Mouse (Mus musculus): ENCODE results near the gene Slc17a7. TPM values are rescaled to one million over a fixed set of nuclear protein-coding genes. Genes with fewer than 3 reads are reported as not detected.
A peak's percentile ranks its signal among the peaks of the same experiment; 100 is the strongest.

Gene Slc17a7
- polyA plus RNA-seq, 1 experiment from 2014 or later: 1.1 TPM

DNA sequence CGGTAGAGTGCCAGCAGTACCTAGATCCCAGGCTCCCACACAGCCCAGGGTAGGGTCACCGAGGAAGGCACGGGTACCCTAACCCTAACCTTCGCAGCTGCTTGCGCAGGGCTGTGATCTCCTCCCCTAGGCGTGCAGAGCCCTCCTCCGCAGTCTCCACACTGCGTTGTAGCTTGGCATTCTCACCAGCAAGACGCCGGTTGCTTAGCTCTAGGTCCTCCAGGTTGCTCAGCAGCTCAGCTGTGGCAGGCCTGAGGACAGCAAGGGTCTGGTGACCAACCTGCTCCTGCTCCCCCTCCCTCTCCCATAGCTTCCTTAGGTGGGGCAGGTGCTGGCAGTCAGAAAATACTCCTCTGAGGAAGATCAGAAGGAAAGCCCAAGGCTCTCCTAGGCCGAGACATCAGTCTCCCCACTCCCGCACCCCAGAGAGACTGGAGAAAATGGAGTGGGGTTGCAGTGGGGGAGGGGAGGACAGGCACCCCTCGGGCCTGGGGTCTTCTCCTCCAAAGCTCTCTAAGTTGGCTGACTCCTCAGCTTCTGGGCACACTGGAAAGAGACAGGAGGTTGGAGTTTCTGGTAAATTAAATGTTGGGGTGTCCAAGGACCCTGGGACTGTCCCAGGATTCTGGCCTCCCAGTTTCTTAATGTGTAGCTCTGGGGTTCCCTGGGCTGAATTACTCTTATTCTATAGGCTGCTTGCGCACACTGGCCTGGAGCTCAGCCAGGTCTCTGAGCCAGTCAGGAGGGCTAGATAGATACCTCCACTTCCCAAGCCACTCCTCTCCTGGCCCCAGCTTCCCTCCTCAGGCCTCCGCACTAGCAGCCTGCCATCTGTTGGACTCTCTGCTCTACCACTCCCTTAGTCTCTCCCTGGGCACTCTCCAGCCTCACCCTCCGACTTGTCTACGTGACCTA, 30.4 kb downstream of the Slc17a7 start:
- H3K4me1 ChIP-seq (ENCODE audit: control insufficient read depth, insufficient read depth, low read length): peaks cover 2% of the 10 kb centered on the region; the same call in 1 of the 2 replicates
- H3K9me3 ChIP-seq (replicated peaks; ENCODE audit: control insufficient read depth, low read length, poor library complexity, severe bottlenecking): no peaks in the 10 kb centered on the region
- H3K36me3 ChIP-seq (ENCODE audit: control insufficient read depth, insufficient read depth, low read length): no peaks in the 10 kb centered on the region
- no peak overlapping the region for H3K4me2 ChIP-seq (ENCODE audit: low read length)
- no peak overlapping the region for H3K9ac ChIP-seq (ENCODE audit: low read depth, low read length)
- no peaks in the 10 kb centered on the region for H3K27me3 ChIP-seq (ENCODE audit: control insufficient read depth, insufficient read depth, low read depth, low read length)
- H3K27ac ChIP-seq (ENCODE audit: low read length): no peak overlapping the region
- no peak overlapping the region for H3K4me3 ChIP-seq (ENCODE audit: low read depth, low read length)
- no peak for ATAC-seq
- 72% methylated on average over 17 of the region's 17 CpGs for WGBS

GRCm38 (mm10) chr7:45195341-45196175, 31.8 kb downstream of the Slc17a7 start:
- Histone ChIP-seq H3K4me3 (ENCODE audit: low read depth, low read length) (no peak overlapping the region), H3K27me3 (ENCODE audit: control insufficient read depth, insufficient read depth, low read depth, low read length) (no peaks in the 10 kb centered on the region), H3K27ac (ENCODE audit: low read length) (no peak overlapping the region), H3K4me1 (ENCODE audit: control insufficient read depth, insufficient read depth, low read length) (peaks cover 2% of the 10 kb centered on the region; the same call in 1 of the 2 replicates), H3K4me2 (ENCODE audit: low read length) (no peak overlapping the region), H3K9ac (ENCODE audit: low read depth, low read length) (0 out of 2 replicates have a peak overlapping the region, but pooled peaks have one; percentile 30), H3K9me3 (replicated peaks; ENCODE audit: control insufficient read depth, low read length, poor library complexity, severe bottlenecking) (no peaks in the 10 kb centered on the region), H3K36me3 (ENCODE audit: control insufficient read depth, insufficient read depth, low read length) (no peaks in the 10 kb centered on the region)
- WGBS: 57% methylated on average over 13 of the region's 13 CpGs
- no peak for ATAC-seq

GRCm38 (mm10) chr7:45196176-45196535, 32.4 kb downstream of the Slc17a7 start:
- WGBS: 80% methylated on average over 4 of the region's 4 CpGs
- Histone ChIP-seq H3K9me3 (replicated peaks; ENCODE audit: control insufficient read depth, low read length, poor library complexity, severe bottlenecking) (no peaks in the 10 kb centered on the region), H3K4me3 (ENCODE audit: low read depth, low read length) (no peak overlapping the region), H3K27ac (ENCODE audit: low read length) (no peak overlapping the region), H3K4me1 (ENCODE audit: control insufficient read depth, insufficient read depth, low read length) (peaks cover 2% of the 10 kb centered on the region; the same call in 1 of the 2 replicates), H3K27me3 (ENCODE audit: control insufficient read depth, insufficient read depth, low read depth, low read length) (no peaks in the 10 kb centered on the region), H3K36me3 (ENCODE audit: control insufficient read depth, insufficient read depth, low read length) (no peaks in the 10 kb centered on the region), H3K9ac (ENCODE audit: low read depth, low read length) (no peak overlapping the region), H3K4me2 (ENCODE audit: low read length) (no peak overlapping the region)
- ATAC-seq: no peak

DNA sequence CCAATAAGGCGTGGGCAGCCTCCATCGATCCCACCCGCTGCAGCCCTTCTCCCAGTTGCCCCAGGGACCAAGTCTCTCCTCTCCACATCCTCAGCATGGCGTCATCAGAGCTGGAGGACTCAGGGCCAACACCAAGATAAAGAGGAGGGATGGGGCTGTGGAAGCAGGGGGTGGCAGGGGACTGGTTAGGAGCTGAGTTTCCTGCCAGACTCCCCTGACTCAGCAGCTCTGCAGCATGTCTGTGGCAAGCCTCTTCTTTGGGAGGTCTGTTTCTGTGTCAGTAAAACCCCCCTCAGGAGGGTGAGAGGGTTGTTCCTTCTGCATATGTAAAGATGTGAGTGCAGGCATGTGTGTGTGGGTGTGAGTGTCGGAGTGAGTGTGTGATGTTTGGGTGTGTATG, 33.2 kb downstream of the Slc17a7 start:
- Histone ChIP-seq H3K9ac (ENCODE audit: low read depth, low read length) (no peak overlapping the region), H3K4me2 (ENCODE audit: low read length) (no peak overlapping the region), H3K36me3 (ENCODE audit: control insufficient read depth, insufficient read depth, low read length) (no peaks in the 10 kb centered on the region), H3K4me1 (ENCODE audit: control insufficient read depth, insufficient read depth, low read length) (peaks cover 2% of the 10 kb centered on the region; the same call in 1 of the 2 replicates), H3K27me3 (ENCODE audit: control insufficient read depth, insufficient read depth, low read depth, low read length) (no peaks in the 10 kb centered on the region), H3K27ac (ENCODE audit: low read length) (no peak overlapping the region), H3K4me3 (ENCODE audit: low read depth, low read length) (no peak overlapping the region), H3K9me3 (replicated peaks; ENCODE audit: control insufficient read depth, low read length, poor library complexity, severe bottlenecking) (no peaks in the 10 kb centered on the region)
- ATAC-seq: no peak
- WGBS: 69% methylated on average over 5 of the region's 5 CpGs

- 10% methylated on average over 5 of the region's 5 CpGs for WGBS
- H3K27ac ChIP-seq (ENCODE audit: low read length): no peak overlapping the region
- no peaks in the 10 kb centered on the region for H3K27me3 ChIP-seq (ENCODE audit: control insufficient read depth, insufficient read depth, low read depth, low read length)
- no peaks in the 10 kb centered on the region for H3K9me3 ChIP-seq (replicated peaks; ENCODE audit: control insufficient read depth, low read length, poor library complexity, severe bottlenecking)
- peak; percentile 57 for ATAC-seq
- no peaks in the 10 kb centered on the region for H3K36me3 ChIP-seq (ENCODE audit: control insufficient read depth, insufficient read depth, low read length)
- H3K4me2 ChIP-seq (ENCODE audit: low read length): no peak overlapping the region
- peak overlapping the region; percentile 37 for H3K9ac ChIP-seq (ENCODE audit: low read depth, low read length)
- H3K4me1 ChIP-seq (ENCODE audit: control insufficient read depth, insufficient read depth, low read length): peaks cover 2% of the 10 kb centered on the region; the same call in 1 of the 2 replicates
- H3K4me3 ChIP-seq (ENCODE audit: low read depth, low read length): no peak overlapping the region
These were observed 34.7 kb downstream of the Slc17a7 start for GRCm38 (mm10) chr7:45198435-45198834.

GRCm38 (mm10) chr7:45198961-45199360, 35.2 kb downstream of the Slc17a7 start:
- WGBS: 83% methylated on average over 11 of the region's 11 CpGs
- Histone ChIP-seq H3K4me1 (ENCODE audit: control insufficient read depth, insufficient read depth, low read length) (peaks cover 2% of the 10 kb centered on the region; the same call in 1 of the 2 replicates), H3K9me3 (replicated peaks; ENCODE audit: control insufficient read depth, low read length, poor library complexity, severe bottlenecking) (no peaks in the 10 kb centered on the region), H3K27ac (ENCODE audit: low read length) (no peak overlapping the region), H3K9ac (ENCODE audit: low read depth, low read length) (no peak overlapping the region), H3K4me2 (ENCODE audit: low read length) (no peak overlapping the region), H3K36me3 (ENCODE audit: control insufficient read depth, insufficient read depth, low read length) (no peaks in the 10 kb centered on the region), H3K4me3 (ENCODE audit: low read depth, low read length) (no peak overlapping the region), H3K27me3 (ENCODE audit: control insufficient read depth, insufficient read depth, low read depth, low read length) (no peaks in the 10 kb centered on the region)
- no peak for ATAC-seq

DNA sequence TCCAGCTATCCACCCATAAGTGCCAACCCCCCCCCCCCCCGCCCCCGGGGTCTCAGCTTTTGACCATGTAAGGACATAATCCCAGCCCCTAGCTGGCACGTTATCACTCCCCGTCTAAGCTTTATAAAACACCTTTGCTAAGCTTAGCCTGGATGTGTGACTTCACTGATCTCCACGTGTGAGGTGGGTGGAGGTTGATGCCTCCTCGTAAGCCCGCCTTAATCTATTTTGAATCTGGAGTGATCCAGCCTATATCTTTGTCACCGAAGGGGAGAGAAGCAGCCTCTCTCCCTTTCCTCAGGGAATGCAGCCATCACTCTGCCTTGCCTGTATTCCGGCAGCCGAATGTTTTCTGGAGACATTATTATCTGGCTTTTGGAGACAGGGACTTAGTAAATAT, 38.9 kb downstream of the Slc17a7 start:
- Histone ChIP-seq H3K9ac (ENCODE audit: low read depth, low read length) (no peak overlapping the region), H3K27ac (ENCODE audit: low read length) (no peak overlapping the region), H3K27me3 (ENCODE audit: control insufficient read depth, insufficient read depth, low read depth, low read length) (no peaks in the 10 kb centered on the region), H3K4me1 (ENCODE audit: control insufficient read depth, insufficient read depth, low read length) (peaks cover 2% of the 10 kb centered on the region; the same call in 1 of the 2 replicates), H3K36me3 (ENCODE audit: control insufficient read depth, insufficient read depth, low read length) (no peaks in the 10 kb centered on the region), H3K9me3 (replicated peaks; ENCODE audit: control insufficient read depth, low read length, poor library complexity, severe bottlenecking) (no peaks in the 10 kb centered on the region), H3K4me3 (ENCODE audit: low read depth, low read length) (no peak overlapping the region), H3K4me2 (ENCODE audit: low read length) (no peak overlapping the region)
- WGBS: 62% methylated on average over 9 of the region's 10 CpGs
- no peak for ATAC-seq

- Histone ChIP-seq H3K36me3 (ENCODE audit: control insufficient read depth, insufficient read depth, low read length) (no peaks in the 10 kb centered on the region), H3K4me3 (ENCODE audit: low read depth, low read length) (peak within 1 kb of the TSS; percentile 41), H3K27ac (ENCODE audit: low read length) (peak within 1 kb of the TSS; percentile 68), H3K4me1 (ENCODE audit: control insufficient read depth, insufficient read depth, low read length) (no peaks in the 10 kb centered on the region), H3K27me3 (ENCODE audit: control insufficient read depth, insufficient read depth, low read depth, low read length) (no peaks in the 10 kb centered on the region), H3K9ac (ENCODE audit: low read depth, low read length) (peak within 1 kb of the TSS; percentile 39), H3K4me2 (ENCODE audit: low read length) (peak within 1 kb of the TSS; percentile 76), H3K9me3 (replicated peaks; ENCODE audit: control insufficient read depth, low read length, poor library complexity, severe bottlenecking) (no peaks in the 10 kb centered on the region)
- WGBS: 9% methylated on average over 44 of the region's 44 CpGs
- ATAC-seq: peak; percentile 97
These were observed 40.8 kb downstream of the Slc17a7 start, which contains the start of gene Ccdc155 for GRCm38 (mm10) chr7:45204380-45205143. Gene Ccdc155 (minus strand): TSS chr7:45204892.

Data from midbrain, embryonic 16.5 days (tissue).